Mouse (Mus musculus) kidney, adult 18-20 months (tissue): ENCODE data around the gene Ppp2r5e.

ENCODE experiments used
- DNase-seq: peaks from one replicate; pipeline ENCODE4 v3.0.0; 2021

Gene Ppp2r5e

DNA sequence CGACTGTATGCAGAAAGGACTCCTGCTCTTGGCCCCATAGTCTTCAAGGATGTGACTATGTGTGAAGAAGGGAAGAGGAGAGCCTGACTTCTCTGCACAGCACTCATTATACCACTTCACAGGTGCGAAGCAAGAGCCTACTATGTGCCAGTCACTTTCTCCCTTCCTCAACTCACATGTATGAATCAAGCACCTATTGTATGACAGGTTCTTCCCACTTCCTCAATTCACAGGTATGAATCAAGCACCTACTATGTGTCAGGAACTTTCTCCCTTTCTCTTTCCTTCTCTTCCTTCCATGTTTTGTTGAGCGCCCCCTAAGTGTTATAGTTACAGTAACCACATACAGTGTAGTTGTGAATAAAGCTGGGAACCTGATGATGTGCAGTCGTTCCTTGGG lies 171.2 kb downstream of the Ppp2r5e start:
- DNase-seq: no peak

DNA sequence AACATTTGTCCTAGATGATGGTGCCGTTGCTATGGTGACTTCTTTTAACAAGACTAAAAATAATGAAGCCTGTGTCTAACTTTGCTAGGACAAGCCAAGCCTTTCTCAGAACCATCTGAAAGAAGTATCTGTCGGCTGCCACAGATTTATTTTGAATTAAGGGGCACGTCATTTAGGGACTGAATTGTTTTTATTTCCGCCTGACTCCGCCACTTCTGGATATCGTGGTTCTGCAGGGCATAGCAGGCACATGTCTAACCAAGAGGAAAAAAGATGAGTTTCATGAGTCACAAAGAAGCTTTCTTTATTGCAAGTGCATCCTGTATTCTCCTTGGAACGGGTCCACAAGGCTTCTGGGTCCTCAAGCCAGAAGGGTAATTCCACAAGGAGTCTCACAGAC lies 171.7 kb downstream of the Ppp2r5e start:
- no peak for DNase-seq

DNA sequence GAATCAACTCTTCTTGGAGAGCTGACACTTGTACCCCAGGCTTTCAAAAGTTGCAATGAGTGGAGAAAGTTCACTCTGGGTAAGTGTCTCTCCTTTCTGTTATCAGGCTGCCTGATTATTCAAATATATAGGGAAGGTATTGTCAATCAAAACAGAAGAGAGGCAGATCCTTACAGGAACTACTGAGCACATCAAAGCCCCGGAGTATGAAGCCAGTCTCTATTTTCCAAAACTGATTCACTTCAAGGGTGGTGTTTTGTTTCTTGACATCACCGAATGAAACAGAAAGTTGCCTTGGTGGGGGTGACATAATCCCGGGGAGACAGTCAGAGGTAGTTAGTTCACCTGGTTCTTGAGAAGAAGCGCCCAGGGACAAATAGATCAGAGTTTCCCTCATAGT lies 179.4 kb downstream of the Ppp2r5e start, which contains the start of gene Gphb5:
Gene Gphb5, minus strand, starts transcription at position 101 of the 400 bp plus-strand sequence.
- DNase-seq: no peak

DNA sequence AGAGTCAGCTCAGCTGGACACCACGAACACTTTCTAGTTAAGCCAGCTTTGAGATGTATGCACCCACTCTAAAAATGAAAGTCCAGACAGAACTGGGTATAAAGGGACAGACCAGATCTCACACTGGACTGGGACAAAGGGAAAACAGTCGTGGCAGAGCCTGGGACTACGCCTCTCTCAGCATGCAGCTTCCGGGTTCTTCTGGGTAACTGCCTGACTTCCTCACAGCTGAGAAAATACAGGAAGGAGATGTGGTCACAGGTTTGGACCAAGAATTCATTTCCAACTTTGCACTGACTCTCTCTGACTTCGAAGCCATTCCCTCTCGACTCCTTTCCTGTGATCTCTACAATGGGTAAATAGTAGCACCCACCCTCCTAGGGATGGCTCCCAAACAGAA lies 181.1 kb downstream of the Ppp2r5e start:
- no peak for DNase-seq

DNA sequence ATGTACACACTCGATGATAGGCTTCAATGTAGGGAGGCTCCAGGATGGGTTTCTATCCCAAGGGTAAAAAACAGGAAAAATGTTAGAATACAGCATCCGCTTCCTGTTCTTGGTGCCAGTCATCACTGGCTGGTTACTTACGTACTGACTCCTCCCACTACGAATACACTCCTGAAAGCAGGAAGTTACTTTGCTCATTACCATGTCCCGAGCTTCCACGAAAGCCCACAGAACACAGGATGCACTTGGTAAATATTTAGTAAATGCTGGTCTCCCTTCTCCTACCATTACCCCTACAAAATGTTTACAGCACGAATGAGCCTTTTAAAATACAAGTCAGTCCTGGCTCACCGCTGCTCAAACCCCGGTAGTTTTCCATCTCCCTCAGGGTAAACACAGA lies 183.1 kb downstream of the Ppp2r5e start:
- no peak for DNase-seq
